9 mouse cellular contexts compared by ENCODE assay signal in genomic region chr19:4300271-4300704, GRCm38 (mm10). TPM values are rescaled to one million over a fixed set of nuclear protein-coding genes. Genes with fewer than 3 reads are reported as not detected.
DNase-seq lines count a peak whose midpoint lies in the region; ATAC-seq lines count a peak whose summit lies in the region.
"Had no signal": no experiment of that assay in that cellular context is flagged by ENCODE, and none has a peak within 500 bp of the region (broad histone marks: within the 10 kb centered on the region; RNA-seq: fewer than 3 reads in every experiment).

No protein-coding gene starts in this region.

- no peaks in the 10 kb centered on the region for H3K27me3 ChIP-seq in hindbrain, embryonic 10.5 days (ENCODE audit: insufficient read depth, poor library complexity, severe bottlenecking)
- H3K27me3 ChIP-seq in hindbrain, embryonic 14.5 days (ENCODE audit: control insufficient read depth, insufficient read depth, low read length), result no peaks in the 10 kb centered on the region
- no peaks in the 10 kb centered on the region for H3K27me3 ChIP-seq in lung, embryonic 16.5 days (ENCODE audit: control insufficient read depth, insufficient read depth, low read depth, low read length)
- H3K27me3 ChIP-seq: midbrain, embryonic 12.5 days had no signal

- no peak overlapping the region for H3K4me2 ChIP-seq in hindbrain, embryonic 14.5 days (replicated peaks)
- no peak overlapping the region for H3K4me2 ChIP-seq in lung, embryonic 16.5 days (ENCODE audit: low read depth, low read length)
- H3K4me2 ChIP-seq: midbrain, embryonic 12.5 days had no signal

- H3K4me3 ChIP-seq in hindbrain, embryonic 10.5 days, result no peak overlapping the region
- H3K4me3 ChIP-seq in hindbrain, embryonic 14.5 days (replicated peaks; ENCODE audit: low read length), result no peak overlapping the region
- no peak overlapping the region for H3K4me3 ChIP-seq in lung, embryonic 16.5 days (ENCODE audit: low read length)
- H3K4me3 ChIP-seq: midbrain, embryonic 12.5 days had no signal

- peak overlapping the region; percentile 53 for H3K27ac ChIP-seq in hindbrain, embryonic 10.5 days
- H3K27ac ChIP-seq in hindbrain, embryonic 14.5 days, result no peak overlapping the region
- H3K27ac ChIP-seq in lung, embryonic 16.5 days (ENCODE audit: low read length), result peak overlapping the region; percentile 21; the same call in 1 of the 2 replicates
- H3K27ac ChIP-seq: midbrain, embryonic 12.5 days had no signal

- no peak for DNase-seq in hindbrain, embryonic 10.5 days (ENCODE audit: low spot score)
- DNase-seq in hindbrain, embryonic 14.5 days (ENCODE audit: low spot score), result no peak
- DNase-seq in MEL-GATA-1-ER (ENCODE audit: extremely low read depth, low read depth), result peak; percentile 95
- DNase-seq in heart, postnatal 4 days, result peak; percentile 25
- DNase-seq in spleen, postnatal 4 days (ENCODE audit: low spot score in 2 of 2), result peak; percentile 76 to 84
- no peak for DNase-seq in right cerebral cortex, postnatal 14 days
- no peak for DNase-seq in frontal cortex, postnatal 25 days (ENCODE audit: low spot score in 2 of 2)

- H3K9me3 ChIP-seq in hindbrain, embryonic 10.5 days, result no peaks in the 10 kb centered on the region
- H3K9me3 ChIP-seq in hindbrain, embryonic 14.5 days (ENCODE audit: control insufficient read depth, low read length), result no peaks in the 10 kb centered on the region
- no peaks in the 10 kb centered on the region for H3K9me3 ChIP-seq in lung, embryonic 16.5 days (ENCODE audit: control insufficient read depth, low read length)
- H3K9me3 ChIP-seq: midbrain, embryonic 12.5 days had no signal

- H3K36me3 ChIP-seq in hindbrain, embryonic 10.5 days, result peaks cover 30% of the 10 kb centered on the region
- no peaks in the 10 kb centered on the region for H3K36me3 ChIP-seq in hindbrain, embryonic 14.5 days (replicated peaks; ENCODE audit: control insufficient read depth, insufficient read depth)
- H3K36me3 ChIP-seq in lung, embryonic 16.5 days (ENCODE audit: control insufficient read depth, insufficient read depth, low read length), result no peaks in the 10 kb centered on the region
- H3K36me3 ChIP-seq: midbrain, embryonic 12.5 days had no signal

- H3K4me1 ChIP-seq in hindbrain, embryonic 10.5 days (replicated peaks), result peaks cover 64% of the 10 kb centered on the region
- H3K4me1 ChIP-seq in hindbrain, embryonic 14.5 days (replicated peaks; ENCODE audit: control insufficient read depth, insufficient read depth, low read length), result peaks cover 54% of the 10 kb centered on the region
- H3K4me1 ChIP-seq in lung, embryonic 16.5 days (replicated peaks; ENCODE audit: control insufficient read depth, insufficient read depth, low read length), result peaks cover 51% of the 10 kb centered on the region

- 55% methylated on average over 7 of the region's 7 CpGs for WGBS in hindbrain, embryonic 10.5 days
- WGBS in hindbrain, embryonic 14.5 days, result 47% methylated on average over 7 of the region's 7 CpGs
- 48% methylated on average over 7 of the region's 7 CpGs for WGBS in lung, embryonic 16.5 days

- ATAC-seq in hindbrain, embryonic 14.5 days (ENCODE audit: low FRiP score), result no peak
- ATAC-seq in lung, embryonic 16.5 days (ENCODE audit: low read depth), result peak; percentile 29

- no peak overlapping the region for H3K9ac ChIP-seq in hindbrain, embryonic 14.5 days
- no peak overlapping the region for H3K9ac ChIP-seq in lung, embryonic 16.5 days (ENCODE audit: low read length)
- H3K9ac ChIP-seq: midbrain, embryonic 12.5 days had no signal

RNA-seq across cellular contexts. Expression of gene Grk2, which starts 5.7 kb away (rescaled TPM):
- polyA plus RNA-seq in hindbrain, embryonic 10.5 days (2016; fragmentation: Nextera tagmentation; extraction: Ambion mirVana), result 14.8 and 16.7 TPM in 2 replicates
- polyA plus RNA-seq in hindbrain, embryonic 14.5 days (2014; fragmentation: Nextera tagmentation; extraction: Ambion mirVana), result 29.2 and 30.4 TPM in 2 replicates
- 10 to 100 TPM; 46.2 to 54.0 TPM for total RNA-seq in heart, postnatal 4 days (2021)
- polyA plus RNA-seq in lung, embryonic 16.5 days (2015; fragmentation: Nextera tagmentation; extraction: Ambion mirVana), result 13.7 and 15.0 TPM in 2 replicates

RNA-seq across cellular contexts. Expression of gene Ankrd13d, which starts 17.4 kb away (rescaled TPM):
- 9.9 and 14.4 TPM in 2 replicates for polyA plus RNA-seq in hindbrain, embryonic 10.5 days (2016; fragmentation: Nextera tagmentation; extraction: Ambion mirVana)
- 50.7 and 56.6 TPM in 2 replicates for polyA plus RNA-seq in hindbrain, embryonic 14.5 days (2014; fragmentation: Nextera tagmentation; extraction: Ambion mirVana)
- 1 to 10 TPM; 1.1 to 1.3 TPM for total RNA-seq in heart, postnatal 4 days (2021)
- 3.5 and 5.2 TPM in 2 replicates for polyA plus RNA-seq in lung, embryonic 16.5 days (2015; fragmentation: Nextera tagmentation; extraction: Ambion mirVana)

RNA-seq across cellular contexts. Expression of gene Ssh3, which starts 31.3 kb away (rescaled TPM):
- 4.0 and 5.9 TPM in 2 replicates for polyA plus RNA-seq in hindbrain, embryonic 10.5 days (2016; fragmentation: Nextera tagmentation; extraction: Ambion mirVana)
- polyA plus RNA-seq in hindbrain, embryonic 14.5 days (2014; fragmentation: Nextera tagmentation; extraction: Ambion mirVana), result 12.9 and 13.4 TPM in 2 replicates
- 1 to 10 TPM; 8.4 to 9.0 TPM for total RNA-seq in heart, postnatal 4 days (2021)
- polyA plus RNA-seq in lung, embryonic 16.5 days (2015; fragmentation: Nextera tagmentation; extraction: Ambion mirVana), result 20.0 and 21.5 TPM in 2 replicates

Comparison
In these comparisons a context has a peak if more than half of its experiments do, and no peak if none do; other contexts are left out.
1. DNase-seq: peak in MEL-GATA-1-ER (single experiment), heart, postnatal 4 days (single experiment) and spleen, postnatal 4 days (2 of 2); none in hindbrain, embryonic 10.5 days (single experiment), hindbrain, embryonic 14.5 days (single experiment), right cerebral cortex, postnatal 14 days (single experiment) and frontal cortex, postnatal 25 days (0 of 2).